Mouse (Mus musculus) embryonic fibroblast, embryonic 13.5 days (primary cell): ENCODE data around the gene Pfkfb2.

Source experiments
- CTCF ChIP-seq: IDR thresholded peaks from 2 replicates; pipeline ENCODE4 v1.5.1; 2011; ENCODE audit warnings: mild to moderate bottlenecking, control low read depth, low read length, moderate library complexity, borderline replicate concordance; ENCODE audit not compliant: insufficient read depth
- POLR2A ChIP-seq: IDR thresholded peaks from 2 replicates; pipeline ENCODE4 v1.6.1; 2011; ENCODE audit warnings: low read depth, mild to moderate bottlenecking, control low read depth, low read length, moderate library complexity

- no peak for TF ChIP-seq CTCF
- TF ChIP-seq POLR2A = no peak
Measured at GRCm38 (mm10) chr1:130731741-130732337, 2.8 kb upstream of the Pfkfb2 start, which contains the start of gene AA986860.
